Mouse (Mus musculus): Measurements from ENCODE around the gene Plpp1. TPM values are rescaled to one million over a fixed set of nuclear protein-coding genes. Genes with fewer than 3 reads are reported as not detected.

Gene Plpp1
- 42.6 and 44.4 TPM in 2 replicates for polyA plus RNA-seq (2015; fragmentation: Nextera tagmentation; extraction: Ambion mirVana)

- under 1% methylated on average over 71 of the region's 83 CpGs for WGBS (ENCODE audit: insufficient replicate concordance)
- Histone ChIP-seq H3K4me1 (ENCODE audit: control insufficient read depth, low read depth, low read length) (peaks cover 16% of the 10 kb centered on the region), H3K36me3 (ENCODE audit: control insufficient read depth, insufficient read depth) (peaks cover 3% of the 10 kb centered on the region; the same call in 1 of the 2 replicates), H3K27me3 (ENCODE audit: control insufficient read depth, insufficient read depth, low read depth, low read length) (no peaks in the 10 kb centered on the region), H3K9ac (ENCODE audit: low read depth, low read length) (peak within 1 kb of the TSS; percentile 96), H3K27ac (ENCODE audit: low read length) (peak within 1 kb of the TSS; percentile 96), H3K9me3 (replicated peaks; ENCODE audit: control insufficient read depth, low read length) (no peaks in the 10 kb centered on the region), H3K4me2 (ENCODE audit: low read depth, low read length) (peak within 1 kb of the TSS; percentile 73), H3K4me3 (ENCODE audit: low read depth, low read length) (peak within 1 kb of the TSS; percentile 96)
- ATAC-seq (ENCODE audit: low read depth), result peak; percentile 97
Observed at GRCm38 (mm10) chr13:112800597-112801380, at the start of gene Plpp1. Gene Plpp1, plus strand, starts transcription at chr13:112800792.

- 12% methylated on average over 18 of the region's 18 CpGs for WGBS (ENCODE audit: insufficient replicate concordance)
- Histone ChIP-seq H3K9me3 (replicated peaks; ENCODE audit: control insufficient read depth, low read length) (no peaks in the 10 kb centered on the region), H3K4me2 (ENCODE audit: low read depth, low read length) (peak overlapping the region; percentile 44), H3K4me1 (ENCODE audit: control insufficient read depth, low read depth, low read length) (peaks cover 55% of the 10 kb centered on the region), H3K4me3 (ENCODE audit: low read depth, low read length) (peak overlapping the region; percentile 0; the same call in 1 of the 2 replicates), H3K36me3 (ENCODE audit: control insufficient read depth, insufficient read depth) (no peaks in the 10 kb centered on the region), H3K9ac (ENCODE audit: low read depth, low read length) (peak overlapping the region; percentile 33), H3K27ac (ENCODE audit: low read length) (peak overlapping the region; percentile 70), H3K27me3 (ENCODE audit: control insufficient read depth, insufficient read depth, low read depth, low read length) (no peaks in the 10 kb centered on the region)
- ATAC-seq (ENCODE audit: low read depth), result peak; percentile 39
Observed at GRCm38 (mm10) chr13:112751454-112752308, 48.9 kb upstream of the Plpp1 start.

DNA sequence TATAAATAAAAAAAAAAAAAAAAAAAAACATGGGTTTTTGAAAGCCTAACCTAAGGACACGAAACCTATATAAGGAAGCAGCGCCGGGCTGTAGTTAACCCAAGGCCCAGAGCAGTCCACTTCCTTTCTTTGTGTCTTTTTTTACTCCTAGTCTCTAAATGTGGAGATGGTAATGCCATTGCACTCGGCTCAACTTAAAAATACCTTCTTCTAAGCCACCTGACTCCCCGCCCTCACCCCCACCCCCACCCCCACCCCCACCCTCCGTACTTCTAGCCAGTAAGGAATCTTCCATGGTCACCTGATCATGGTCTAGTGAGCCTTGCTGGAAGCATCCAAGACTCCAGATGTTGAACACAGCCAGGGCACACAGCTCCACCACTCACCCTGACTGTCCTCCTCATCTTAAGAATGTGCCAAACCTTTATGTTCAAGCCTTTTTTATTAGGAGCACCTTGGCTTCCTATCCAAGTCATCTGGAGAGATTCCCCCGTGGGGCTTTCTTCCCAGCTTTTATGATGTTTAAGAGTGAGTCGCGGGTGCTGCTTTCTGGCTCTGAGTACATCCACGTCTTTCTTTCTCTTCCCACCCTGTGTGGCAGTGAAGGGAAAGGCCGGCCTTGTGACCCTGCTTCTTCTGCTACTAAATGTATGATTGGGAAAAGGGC is 48.1 kb upstream of the Plpp1 start:
- H3K4me2 ChIP-seq (ENCODE audit: low read depth, low read length), result peak overlapping the region; percentile 44

GRCm38 (mm10) chr13:112753522-112753921 is 47.1 kb upstream of the Plpp1 start:
- ATAC-seq (ENCODE audit: low read depth), result peak; percentile 12
- WGBS (ENCODE audit: insufficient replicate concordance), result 80% methylated on average over 9 of the region's 9 CpGs
- H3K4me2 ChIP-seq (ENCODE audit: low read depth, low read length), result no peak overlapping the region
- H3K27me3 ChIP-seq (ENCODE audit: control insufficient read depth, insufficient read depth, low read depth, low read length), result no peaks in the 10 kb centered on the region
- H3K9ac ChIP-seq (ENCODE audit: low read depth, low read length), result no peak overlapping the region
- peaks cover 39% of the 10 kb centered on the region for H3K4me1 ChIP-seq (ENCODE audit: control insufficient read depth, low read depth, low read length)
- H3K36me3 ChIP-seq (ENCODE audit: control insufficient read depth, insufficient read depth), result no peaks in the 10 kb centered on the region
- no peaks in the 10 kb centered on the region for H3K9me3 ChIP-seq (replicated peaks; ENCODE audit: control insufficient read depth, low read length)
- H3K27ac ChIP-seq (ENCODE audit: low read length), result peak overlapping the region; percentile 36; the same call in 1 of the 2 replicates
- H3K4me3 ChIP-seq (ENCODE audit: low read depth, low read length), result no peak overlapping the region

More for the DNA sequence above, 48.1 kb upstream of the Plpp1 start:
- Histone ChIP-seq H3K9ac (ENCODE audit: low read depth, low read length) (peak overlapping the region; percentile 33; the same call in 1 of the 2 replicates), H3K27me3 (ENCODE audit: control insufficient read depth, insufficient read depth, low read depth, low read length) (no peaks in the 10 kb centered on the region), H3K4me3 (ENCODE audit: low read depth, low read length) (peak overlapping the region; percentile 0; the same call in 1 of the 2 replicates), H3K4me1 (ENCODE audit: control insufficient read depth, low read depth, low read length) (peaks cover 47% of the 10 kb centered on the region), H3K27ac (ENCODE audit: low read length) (peak overlapping the region; percentile 70), H3K9me3 (replicated peaks; ENCODE audit: control insufficient read depth, low read length) (no peaks in the 10 kb centered on the region), H3K36me3 (ENCODE audit: control insufficient read depth, insufficient read depth) (no peaks in the 10 kb centered on the region)
- WGBS (ENCODE audit: insufficient replicate concordance), result 49% methylated on average over 11 of the region's 11 CpGs
- ATAC-seq (ENCODE audit: low read depth), result no peak

GRCm38 (mm10) chr13:112754871-112755270 is 45.7 kb upstream of the Plpp1 start:
- no peak overlapping the region for H3K27ac ChIP-seq (ENCODE audit: low read length)
- peaks cover 27% of the 10 kb centered on the region for H3K4me1 ChIP-seq (ENCODE audit: control insufficient read depth, low read depth, low read length)
- WGBS (ENCODE audit: insufficient replicate concordance), result 51% methylated on average over 4 of the region's 4 CpGs
- no peak overlapping the region for H3K9ac ChIP-seq (ENCODE audit: low read depth, low read length)
- H3K9me3 ChIP-seq (replicated peaks; ENCODE audit: control insufficient read depth, low read length), result no peaks in the 10 kb centered on the region
- ATAC-seq (ENCODE audit: low read depth), result no peak
- H3K36me3 ChIP-seq (ENCODE audit: control insufficient read depth, insufficient read depth), result no peaks in the 10 kb centered on the region
- H3K4me3 ChIP-seq (ENCODE audit: low read depth, low read length), result no peak overlapping the region
- H3K4me2 ChIP-seq (ENCODE audit: low read depth, low read length), result no peak overlapping the region
- no peaks in the 10 kb centered on the region for H3K27me3 ChIP-seq (ENCODE audit: control insufficient read depth, insufficient read depth, low read depth, low read length)

DNA sequence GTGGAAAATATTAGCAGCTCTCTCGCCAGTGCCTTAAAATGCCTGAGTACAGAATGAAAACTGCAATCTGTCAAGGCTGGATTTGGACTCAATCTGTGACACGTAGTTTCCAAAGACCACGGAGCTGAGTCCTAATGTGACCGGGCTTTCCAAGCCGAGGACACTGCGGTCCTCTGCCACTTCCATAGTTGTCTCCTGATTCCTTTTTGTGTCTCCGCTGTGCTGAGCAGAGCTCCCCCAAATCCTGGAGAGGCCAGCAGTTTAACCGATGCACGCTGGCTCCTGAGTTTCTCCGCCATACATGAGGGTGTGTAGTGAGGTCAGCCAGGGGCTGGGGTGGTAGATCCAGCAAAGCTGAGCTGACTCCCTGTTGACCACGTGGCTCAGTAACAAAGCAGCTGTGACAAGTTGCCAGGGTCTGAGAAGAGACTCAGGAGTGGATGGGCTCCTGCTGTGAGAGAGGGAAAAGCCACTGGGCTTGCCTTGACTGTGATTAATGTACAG is 45.0 kb upstream of the Plpp1 start:
- H3K4me3 ChIP-seq (ENCODE audit: low read depth, low read length), result no peak overlapping the region
- H3K9me3 ChIP-seq (replicated peaks; ENCODE audit: control insufficient read depth, low read length), result no peaks in the 10 kb centered on the region
- H3K36me3 ChIP-seq (ENCODE audit: control insufficient read depth, insufficient read depth), result no peaks in the 10 kb centered on the region
- H3K4me1 ChIP-seq (ENCODE audit: control insufficient read depth, low read depth, low read length), result peaks cover 25% of the 10 kb centered on the region
- H3K27me3 ChIP-seq (ENCODE audit: control insufficient read depth, insufficient read depth, low read depth, low read length), result no peaks in the 10 kb centered on the region
- ATAC-seq (ENCODE audit: low read depth), result no peak
- H3K9ac ChIP-seq (ENCODE audit: low read depth, low read length), result no peak overlapping the region
- no peak overlapping the region for H3K4me2 ChIP-seq (ENCODE audit: low read depth, low read length)
- no peak overlapping the region for H3K27ac ChIP-seq (ENCODE audit: low read length)
- 70% methylated on average over 11 of the region's 11 CpGs for WGBS (ENCODE audit: insufficient replicate concordance)

GRCm38 (mm10) chr13:112757395-112757794 is 43.2 kb upstream of the Plpp1 start:
- no peaks in the 10 kb centered on the region for H3K27me3 ChIP-seq (ENCODE audit: control insufficient read depth, insufficient read depth, low read depth, low read length)
- no peak overlapping the region for H3K27ac ChIP-seq (ENCODE audit: low read length)
- H3K4me2 ChIP-seq (ENCODE audit: low read depth, low read length), result no peak overlapping the region
- peaks cover 10% of the 10 kb centered on the region for H3K4me1 ChIP-seq (ENCODE audit: control insufficient read depth, low read depth, low read length)
- H3K9ac ChIP-seq (ENCODE audit: low read depth, low read length), result no peak overlapping the region
- ATAC-seq (ENCODE audit: low read depth), result no peak
- no peaks in the 10 kb centered on the region for H3K36me3 ChIP-seq (ENCODE audit: control insufficient read depth, insufficient read depth)
- H3K4me3 ChIP-seq (ENCODE audit: low read depth, low read length), result no peak overlapping the region
- WGBS (ENCODE audit: insufficient replicate concordance), result 69% methylated on average over 9 of the region's 9 CpGs
- no peaks in the 10 kb centered on the region for H3K9me3 ChIP-seq (replicated peaks; ENCODE audit: control insufficient read depth, low read length)

DNA sequence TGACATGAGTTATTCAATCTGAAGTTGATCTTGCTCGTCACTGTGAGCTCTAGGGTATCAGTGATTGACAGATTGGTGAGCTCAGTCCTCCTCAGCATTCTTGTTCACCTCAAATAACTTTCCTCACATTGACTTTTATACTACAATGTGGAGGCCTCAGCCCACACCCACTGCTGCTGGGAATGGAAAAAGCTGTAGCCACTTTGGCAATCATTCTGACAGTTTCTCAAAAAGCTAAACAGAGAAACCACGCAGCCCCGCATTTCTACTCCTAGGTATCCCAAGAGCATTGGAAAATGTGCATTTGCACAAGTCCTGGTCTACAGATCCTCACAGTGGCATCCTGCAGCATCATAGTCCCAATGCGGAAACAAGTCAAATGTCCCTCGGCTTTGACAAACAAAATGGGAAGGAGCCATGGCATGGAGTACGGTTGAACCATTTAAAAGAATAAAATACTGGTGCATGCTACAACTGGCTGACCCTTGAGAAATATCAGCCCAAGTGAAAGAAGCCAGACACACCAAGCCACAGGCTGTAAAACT is 42.0 kb upstream of the Plpp1 start:
- Histone ChIP-seq H3K4me3 (ENCODE audit: low read depth, low read length) (no peak overlapping the region), H3K36me3 (ENCODE audit: control insufficient read depth, insufficient read depth) (no peaks in the 10 kb centered on the region), H3K9me3 (replicated peaks; ENCODE audit: control insufficient read depth, low read length) (no peaks in the 10 kb centered on the region), H3K9ac (ENCODE audit: low read depth, low read length) (no peak overlapping the region), H3K27ac (ENCODE audit: low read length) (no peak overlapping the region), H3K4me2 (ENCODE audit: low read depth, low read length) (no peak overlapping the region), H3K4me1 (ENCODE audit: control insufficient read depth, low read depth, low read length) (peaks cover 8% of the 10 kb centered on the region), H3K27me3 (ENCODE audit: control insufficient read depth, insufficient read depth, low read depth, low read length) (no peaks in the 10 kb centered on the region)
- WGBS (ENCODE audit: insufficient replicate concordance), result 77% methylated on average over 6 of the region's 6 CpGs
- ATAC-seq (ENCODE audit: low read depth), result no peak
